Mouse (Mus musculus) CH12.LX (cell line): ENCODE data around the gene Smim22. TPM values are rescaled to one million over a fixed set of nuclear protein-coding genes. Genes with fewer than 3 reads are reported as not detected.

Source experiments
- DNase-seq: peaks from one replicate; pipeline ENCODE4 v3.0.0-alpha.2; 2013; ENCODE audit errors: extremely low read depth
- H3K27ac ChIP-seq: 2 replicates; pipeline ENCODE4 v1.5.1; 2012; ENCODE audit warnings: low read depth, mild to moderate bottlenecking, control low read depth, moderate library complexity; ENCODE audit not compliant: insufficient read depth
- H3K27me3 ChIP-seq: replicated peaks from 2 replicates; pipeline ENCODE3; 2012; ENCODE audit warnings: inconsistent platforms
- H3K36me3 ChIP-seq, 2 experiments: replicated peaks in 1 of 2; 2 replicates each; pipeline versions ENCODE3 to v1.6.1; 2012; ENCODE audit warnings: inconsistent platforms in 1 of 2, low read length in 1 of 2, mild to moderate bottlenecking in 1 of 2, mixed read lengths in 1 of 2, moderate library complexity in 1 of 2; ENCODE audit not compliant: control insufficient read depth in 1 of 2, insufficient read depth in 1 of 2
- H3K4me1 ChIP-seq, 2 experiments: 2 replicates each; pipeline ENCODE4 v1.6.1; 2012; ENCODE audit warnings: inconsistent platforms in 1 of 2, moderate library complexity in 1 of 2; ENCODE audit not compliant: insufficient read depth in 2 of 2, control insufficient read depth in 1 of 2
- H3K4me2 ChIP-seq: 2 replicates; pipeline ENCODE4 v1.6.1; 2012; ENCODE audit warnings: low read depth, mild to moderate bottlenecking, control low read depth; ENCODE audit not compliant: poor library complexity, insufficient read depth, severe bottlenecking
- H3K4me3 ChIP-seq, 3 experiments: fragments of 150-350 bp in 1 of 3; sonication (generic) in 1 of 3; replicated peaks in 1 of 3; 2 replicates each; pipeline versions ENCODE3 to v1.5.1; 2011 to 2012; ENCODE audit warnings: low read depth in 2 of 3, low read length in 2 of 3, mild to moderate bottlenecking in 2 of 3, moderate library complexity in 2 of 3, control low read depth in 1 of 3, improper control_type of control experiment in 1 of 3, inconsistent platforms in 1 of 3, mixed read lengths in 1 of 3; ENCODE audit not compliant: poor library complexity in 1 of 3
- H3K79me2 ChIP-seq: replicated peaks from 2 replicates; pipeline ENCODE4 v1.6.1; 2012; ENCODE audit warnings: mild to moderate bottlenecking, moderate library complexity; ENCODE audit not compliant: control insufficient read depth, poor library complexity, insufficient read depth, severe bottlenecking; ENCODE audit errors: extremely low read depth
- H3K9ac ChIP-seq: 2 replicates; pipeline ENCODE4 v1.6.1; 2012; ENCODE audit warnings: low read depth, mild to moderate bottlenecking, control low read depth, moderate library complexity; ENCODE audit not compliant: insufficient read depth
- H3K9me3 ChIP-seq: replicated peaks from 2 replicates; pipeline ENCODE3; 2012; ENCODE audit warnings: low read length, inconsistent platforms, mixed read lengths
- CHD2 ChIP-seq: IDR thresholded peaks from 2 replicates; pipeline ENCODE4 v1.6.1; 2011; ENCODE audit warnings: low read length, improper control_type of control experiment
- E2F4 ChIP-seq: IDR thresholded peaks from 2 replicates; pipeline ENCODE4 v1.6.1; 2011; ENCODE audit warnings: low read depth, low read length, improper control_type of control experiment; ENCODE audit not compliant: insufficient replicate concordance
- ETS1 ChIP-seq: conservative IDR thresholded peaks from 2 replicates; pipeline ENCODE4 v1.6.1; 2012; ENCODE audit warnings: low read depth, mild to moderate bottlenecking, inconsistent platforms, low read length, improper control_type of control experiment, moderate library complexity
- HCFC1 ChIP-seq: IDR thresholded peaks from 2 replicates; pipeline ENCODE4 v1.6.1; 2012; ENCODE audit warnings: low read depth, mild to moderate bottlenecking, inconsistent platforms, low read length, improper control_type of control experiment
- IRF4 ChIP-seq: IDR thresholded peaks from 2 replicates; pipeline ENCODE4 v1.6.1; 2014; ENCODE audit warnings: low read depth, mild to moderate bottlenecking, inconsistent platforms, low read length, improper control_type of control experiment
- JUN ChIP-seq: IDR thresholded peaks from 2 replicates; pipeline ENCODE4 v1.6.1; 2011; ENCODE audit warnings: low read depth, mild to moderate bottlenecking, low read length, improper control_type of control experiment, moderate library complexity; ENCODE audit not compliant: insufficient read depth
- JUND ChIP-seq: conservative IDR thresholded peaks from 2 replicates; pipeline ENCODE4 v1.6.1; 2011; ENCODE audit warnings: low read depth, low read length, improper control_type of control experiment
- KAT2A ChIP-seq: IDR thresholded peaks from 2 replicates; pipeline ENCODE4 v1.6.1; 2012; ENCODE audit warnings: low read length, improper control_type of control experiment, inconsistent platforms; ENCODE audit not compliant: insufficient replicate concordance
- MAFK ChIP-seq: IDR thresholded peaks from 2 replicates; pipeline ENCODE4 v1.6.1; 2011; ENCODE audit warnings: low read length, improper control_type of control experiment; ENCODE audit not compliant: insufficient replicate concordance
- MAX ChIP-seq: IDR thresholded peaks from 2 replicates; pipeline ENCODE4 v1.6.1; 2011; ENCODE audit warnings: low read length, improper control_type of control experiment
- MAZ ChIP-seq: IDR thresholded peaks from 2 replicates; pipeline ENCODE4 v1.6.1; 2012; ENCODE audit warnings: low read depth, mild to moderate bottlenecking, inconsistent platforms, low read length, improper control_type of control experiment, moderate library complexity
- MEF2A ChIP-seq: IDR thresholded peaks from 2 replicates; pipeline ENCODE4 v1.6.1; 2014; ENCODE audit warnings: low read depth, mild to moderate bottlenecking, inconsistent platforms, low read length, improper control_type of control experiment, borderline replicate concordance
- MXI1 ChIP-seq: IDR thresholded peaks from 2 replicates; pipeline ENCODE4 v1.6.1; 2011; ENCODE audit warnings: mild to moderate bottlenecking, low read depth, low read length, improper control_type of control experiment
- MYC ChIP-seq: IDR thresholded peaks from 2 replicates; pipeline ENCODE4 v1.6.1; 2011; ENCODE audit warnings: low read depth, mild to moderate bottlenecking, improper control_type of control experiment, low read length
- NELFE ChIP-seq: IDR thresholded peaks from 2 replicates; pipeline ENCODE4 v1.6.1; 2011; ENCODE audit warnings: low read depth, low read length, improper control_type of control experiment
- NRF1 ChIP-seq: IDR thresholded peaks from 2 replicates; pipeline ENCODE4 v1.6.1; 2014; ENCODE audit warnings: low read depth, mild to moderate bottlenecking, inconsistent platforms, low read length, improper control_type of control experiment, moderate library complexity
- POLR2A ChIP-seq: IDR thresholded peaks from 2 replicates; pipeline ENCODE4 v1.6.1; 2011; ENCODE audit warnings: low read depth, mild to moderate bottlenecking, improper control_type of control experiment, low read length
- POLR2AphosphoS2 ChIP-seq: IDR thresholded peaks from 2 replicates; pipeline ENCODE4 v1.6.1; 2011; ENCODE audit warnings: low read depth, low read length, improper control_type of control experiment
- RCOR1 ChIP-seq: conservative IDR thresholded peaks from 2 replicates; pipeline ENCODE4 v1.6.1; 2012; ENCODE audit warnings: low read depth, mild to moderate bottlenecking, inconsistent platforms, low read length, improper control_type of control experiment
- USF1 ChIP-seq: IDR thresholded peaks from 2 replicates; pipeline ENCODE4 v1.6.1; 2014; ENCODE audit warnings: low read depth, mild to moderate bottlenecking, inconsistent platforms, low read length, improper control_type of control experiment
- USF2 ChIP-seq: conservative IDR thresholded peaks from 2 replicates; pipeline ENCODE4 v1.6.1; 2011; ENCODE audit warnings: low read depth, low read length, improper control_type of control experiment
- ZKSCAN1 ChIP-seq: IDR thresholded peaks from 2 replicates; pipeline ENCODE4 v1.6.1; 2012; ENCODE audit warnings: low read depth, inconsistent platforms, low read length, improper control_type of control experiment, borderline replicate concordance
- ZNF384 ChIP-seq: IDR thresholded peaks from 2 replicates; pipeline ENCODE4 v1.6.1; 2012; ENCODE audit warnings: low read depth, low read length, improper control_type of control experiment, inconsistent platforms
- dilution Hi-C: fragments of 300-500 bp; cut with MboI; formaldehyde crosslinking; loops from 2 replicates; pipeline ENCODE4 v1.14.3; 2020; ENCODE audit warnings: low sequenced_read_pairs; ENCODE audit not compliant: extremely low pct_unique_long_range_greater_than_20kb, extremely low pct_ligation_motif_present
- in situ Hi-C: fragments of 300-500 bp; cut with MboI; formaldehyde crosslinking; loops from 3 replicates; pipeline ENCODE4 v1.14.3; 2019; ENCODE audit warnings: low sequenced_read_pairs, low pct_ligation_motif_present, low pct_unique_long_range_greater_than_20kb, mixed read lengths
- polyA plus RNA-seq: library from polyadenylated mRNA; unstranded; fragments of >175 nt; gene quantifications from 2 replicates; pipeline ENCODE4 v1.2.1, GENCODE M21; 2012; ENCODE audit warnings: low read depth; ENCODE audit not compliant: insufficient read length
- total RNA-seq, 2 experiments: library from RNA; depleted of rRNA; stranded (reverse); fragments of 300-350 nt in 1 of 2; fragments of >200 nt in 1 of 2; gene quantifications; 2 replicates each; pipeline ENCODE4 v1.2.3; 2012 to 2014

Gene Smim22
- total and polyA plus RNA-seq, 3 experiments, result not detected

DNA sequence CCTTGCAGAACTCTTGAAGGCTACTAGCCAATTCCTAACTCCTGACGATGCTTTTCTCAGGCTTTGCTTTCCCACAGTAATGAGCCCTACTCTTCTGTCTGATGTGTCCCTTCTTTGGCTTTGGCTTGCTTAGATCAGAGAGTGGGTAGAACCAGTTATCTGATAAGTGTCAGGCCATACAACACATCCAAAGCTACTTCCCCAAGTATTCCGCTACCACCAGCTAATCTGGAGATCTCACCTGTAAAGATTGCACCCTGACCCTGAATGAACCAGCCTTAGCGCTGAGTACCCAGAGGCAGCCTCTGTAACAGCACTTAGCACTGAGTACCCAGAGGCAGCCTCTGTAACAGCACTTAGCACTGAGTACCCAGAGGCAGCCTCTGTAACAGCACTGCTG, 38.2 kb downstream of the Smim22 start:
- dilution Hi-C loops, result no loop called here
- H3K79me2 ChIP-seq, result peaks cover 38% of the 10 kb centered on the region

DNA sequence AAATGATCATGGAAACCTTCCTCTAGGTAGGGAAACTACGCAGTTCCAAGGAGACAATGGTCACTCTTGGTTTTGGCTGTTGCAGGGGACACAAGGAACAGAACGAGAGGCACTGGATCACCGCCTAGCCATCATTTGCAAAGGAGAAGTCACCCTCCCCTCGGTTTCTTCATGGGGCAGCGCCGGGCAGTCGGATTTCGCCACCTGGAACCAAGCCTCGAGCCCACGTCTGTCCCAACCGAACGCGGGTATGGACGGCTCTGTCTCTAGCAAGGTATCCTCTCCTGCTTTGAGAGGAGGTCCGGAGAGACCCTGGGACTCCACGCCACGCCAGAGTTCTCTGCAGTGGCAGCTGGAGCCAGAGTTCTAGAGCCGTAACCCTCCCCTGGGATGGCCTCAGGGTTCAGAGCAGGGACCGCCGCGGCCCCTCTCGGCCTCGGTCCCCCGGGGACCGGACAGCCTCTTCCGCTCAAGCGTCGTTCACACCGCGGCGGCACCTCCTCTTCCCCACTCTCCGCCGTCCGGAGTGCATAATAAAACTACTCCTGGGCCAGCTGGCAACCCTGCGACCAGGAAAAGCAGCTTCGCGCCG, 42.2 kb downstream of the Smim22 start:
- Histone ChIP-seq H3K4me2 (peak overlapping the region; percentile 100), H3K4me3 (peak overlapping the region; percentile 79 to 93 (median 89)), H3K79me2 (peaks cover 52% of the 10 kb centered on the region)
- DNase-seq, result peak; percentile 12
- no peak for TF ChIP-seq JUND
- no peak for TF ChIP-seq MXI1
- TF ChIP-seq, all 38 proteins: peak for 0
- in situ Hi-C loops, result no loop called here
- Histone ChIP-seq H3K36me3 (peaks cover 30 to 52% of the 10 kb centered on the region in 2 experiments), H3K27ac (peak overlapping the region; percentile 76), H3K4me1 (peaks cover 0 to 37% of the 10 kb centered on the region in 2 experiments; a peak in 2 of 4 replicates), H3K9me3 (no peaks in the 10 kb centered on the region), H3K27me3 (no peaks in the 10 kb centered on the region), H3K9ac (peak overlapping the region; percentile 83)
- dilution Hi-C loops, result no loop called here

More for the DNA sequence above, 38.2 kb downstream of the Smim22 start:
- H3K9me3 ChIP-seq, result no peaks in the 10 kb centered on the region
- TF ChIP-seq MAX, result no peak
- TF ChIP-seq ETS1, result no peak
- no peak overlapping the region for H3K9ac ChIP-seq
- H3K4me1 ChIP-seq, result peaks cover 2 to 19% of the 10 kb centered on the region in 2 experiments; a peak in 3 of 4 replicates
- H3K36me3 ChIP-seq, result peaks cover 56 to 75% of the 10 kb centered on the region in 2 experiments
- no peak overlapping the region for H3K27ac ChIP-seq
- in situ Hi-C loops, result no loop called here
- DNase-seq, result no peak
- no peaks in the 10 kb centered on the region for H3K27me3 ChIP-seq
- no peak overlapping the region for H3K4me3 ChIP-seq
- no peak overlapping the region for H3K4me2 ChIP-seq

DNA sequence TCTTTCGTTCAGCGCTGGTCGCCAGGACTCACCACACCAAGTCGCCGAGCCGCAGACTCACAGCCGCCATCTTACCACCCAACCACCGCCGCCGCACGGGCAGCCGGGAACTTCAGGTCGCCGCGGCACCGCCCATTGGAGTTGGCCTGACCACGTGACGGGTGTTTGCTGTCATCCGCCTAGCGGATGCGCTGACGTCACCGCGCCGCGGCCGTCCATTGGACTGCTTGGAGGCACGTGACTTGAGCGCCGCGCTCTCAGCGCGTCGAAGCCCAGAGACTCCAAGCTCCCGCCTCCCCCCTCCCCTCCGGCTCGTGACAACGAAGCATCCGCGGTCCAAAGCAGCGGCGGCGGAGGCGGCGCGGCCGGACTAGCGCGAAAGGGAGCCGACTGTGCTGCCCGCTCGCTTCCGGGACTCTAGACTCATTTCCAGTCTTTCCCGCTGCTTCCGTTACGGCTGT, 42.7 kb downstream of the Smim22 start, which contains the start of the genes Glyr1 and Ubn1:
Glyr1 (minus strand) TSS at position 90 of the 461 bp plus-strand sequence.
Ubn1 (plus strand) TSS at position 284 of the 461 bp plus-strand sequence.
- no peaks in the 10 kb centered on the region for H3K9me3 ChIP-seq
- peak; percentile 100 for TF ChIP-seq MAX
- no peak for TF ChIP-seq ZNF384
- no peak for TF ChIP-seq MAFK
- TF ChIP-seq USF2, result peak; percentile 100
- TF ChIP-seq JUND, result 0 out of 2 replicates have a peak, but pooled peaks have one; percentile 8
- peak; percentile 93 for TF ChIP-seq POLR2AphosphoS2
- peak; percentile 21; the same call in 1 of the 2 replicates for TF ChIP-seq JUN
- peak; percentile 79 for TF ChIP-seq HCFC1
- peak; percentile 49 for TF ChIP-seq MYC
- peak; percentile 99 for TF ChIP-seq MAZ
- TF ChIP-seq CHD2, result peak; percentile 68
- no peak for TF ChIP-seq RCOR1
- TF ChIP-seq NRF1, result peak; percentile 61
- peak; percentile 99 for TF ChIP-seq POLR2A
- TF ChIP-seq USF1, result peak; percentile 99
- peak; percentile 19; the same call in 1 of the 2 replicates for TF ChIP-seq IRF4
- TF ChIP-seq ETS1, result peak; percentile 71
- TF ChIP-seq E2F4, result peak; percentile 73; the same call in 1 of the 2 replicates
- TF ChIP-seq ZKSCAN1, result no peak
- TF ChIP-seq NELFE, result peak; percentile 98
- peak; percentile 67 for TF ChIP-seq MEF2A
- peak; percentile 72; the same call in 1 of the 2 replicates for TF ChIP-seq KAT2A

More for the DNA sequence above, 42.7 kb downstream of the Smim22 start, which contains the start of the genes Glyr1 and Ubn1:
- H3K36me3 ChIP-seq, result peaks cover 29 to 49% of the 10 kb centered on the region in 2 experiments
- in situ Hi-C loops, result no loop called here
- H3K4me1 ChIP-seq, result peaks cover 0 to 37% of the 10 kb centered on the region in 2 experiments; a peak in 2 of 4 replicates
- peak; percentile 100 for DNase-seq
- peaks cover 50% of the 10 kb centered on the region for H3K79me2 ChIP-seq
- dilution Hi-C loops, result no loop called here
- peak within 1 kb of the TSS; percentile 81 for H3K27ac ChIP-seq
- H3K27me3 ChIP-seq, result no peaks in the 10 kb centered on the region
- peak within 1 kb of the TSS; percentile 100 for H3K4me2 ChIP-seq
- peak within 1 kb of the TSS; percentile 80 to 93 (median 89) for H3K4me3 ChIP-seq
- H3K9ac ChIP-seq, result peak within 1 kb of the TSS; percentile 83
